Mouse (Mus musculus) midbrain, postnatal 0 days (tissue): Measurements from ENCODE around the gene Pdzk1ip1. TPM values are rescaled to one million over a fixed set of nuclear protein-coding genes. Genes with fewer than 3 reads are reported as not detected.
A peak's percentile ranks its signal among the peaks of the same experiment; 100 is the strongest.

Experiments used
- ATAC-seq: fragments of 200-750 bp; cut with Nextera tagmentation; 2 replicates; pipeline ENCODE4 v1.8.0; 2017; ENCODE audit warnings: moderate number of reproducible peaks, mild to moderate bottlenecking, moderate TSS enrichment, moderate library complexity; ENCODE audit not compliant: low FRiP score
- DNase-seq: peaks from one replicate; pipeline ENCODE4 v3.0.0-alpha.2; 2015; ENCODE audit warnings: low spot score
- H3K27ac ChIP-seq: fragments of 300-500 bp; sonication (generic); 2 replicates; pipeline ENCODE4 v1.5.1; 2014; ENCODE audit warnings: low read depth, mild to moderate bottlenecking, low read length, mixed read lengths
- H3K27me3 ChIP-seq: fragments of 300-500 bp; sonication (generic); 2 replicates; pipeline ENCODE4 v1.6.1; 2014; ENCODE audit warnings: low read length, control low read depth, mixed read lengths; ENCODE audit not compliant: insufficient read depth
- H3K36me3 ChIP-seq: fragments of 300-500 bp; sonication (generic); 2 replicates; pipeline ENCODE4 v1.6.1; 2014; ENCODE audit warnings: low read length, control low read depth, mixed read lengths; ENCODE audit not compliant: insufficient read depth
- H3K4me1 ChIP-seq: fragments of 300-500 bp; sonication (generic); 2 replicates; pipeline ENCODE4 v1.6.1; 2014; ENCODE audit warnings: mild to moderate bottlenecking, control low read depth, antibody characterized with exemption, low read length, mixed read lengths; ENCODE audit not compliant: insufficient read depth
- H3K4me2 ChIP-seq: fragments of 300-500 bp; sonication (generic); 2 replicates; pipeline ENCODE4 v1.6.1; 2014; ENCODE audit warnings: low read depth, mild to moderate bottlenecking, low read length, mixed read lengths; ENCODE audit not compliant: poor library complexity, severe bottlenecking
- H3K4me3 ChIP-seq: fragments of 300-500 bp; sonication (generic); 2 replicates; pipeline ENCODE4 v1.5.1; 2014; ENCODE audit warnings: low read depth, mild to moderate bottlenecking, low read length, moderate library complexity
- H3K9ac ChIP-seq: fragments of 300-500 bp; sonication (generic); replicated peaks from 2 replicates; pipeline ENCODE4 v1.6.1; 2014; ENCODE audit warnings: mild to moderate bottlenecking, low read length, moderate library complexity, mixed read lengths; ENCODE audit not compliant: poor library complexity, severe bottlenecking
- H3K9me3 ChIP-seq: fragments of 300-500 bp; sonication (generic); 2 replicates; pipeline ENCODE4 v1.6.1; 2016; ENCODE audit warnings: low read length, control low read depth
- CTCF ChIP-seq: IDR thresholded peaks from 2 replicates; pipeline ENCODE4 v1.5.1; 2016; ENCODE audit warnings: antibody characterized with exemption, mild to moderate bottlenecking
- WGBS: fragments of 180-500 bp; shearing (Covaris S2); extraction: QIAGEN DNeasy Blood & Tissue Kit; methylation state at CpG from one replicate; pipeline ENCODE4 v1.1.7; 2014; 5-methylcytosine and 5-hydroxymethylcytosine counted together
- polyA plus RNA-seq: library from polyadenylated mRNA; unstranded; fragments of >200 nt; fragmentation: Nextera tagmentation; extraction: Ambion mirVana; gene quantifications from 2 replicates; pipeline ENCODE4 v1.2.1, GENCODE M21; 2015
- total RNA-seq: library from RNA; depleted of rRNA; stranded (reverse); fragments of >200 nt; gene quantifications from 2 replicates; pipeline ENCODE4 v1.2.3, GENCODE M21; 2014; rRNA removed

Pdzk1ip1 gene
- total RNA-seq = 1.3 and 1.9 TPM in 2 replicates
- 3.0 and 3.7 TPM in 2 replicates for polyA plus RNA-seq

GRCm38 (mm10) chr4:115088611-115089338 lies at the start of gene Pdzk1ip1:
Pdzk1ip1 (plus strand) TSS chr4:115088708.
- no peak for TF ChIP-seq CTCF
- Histone ChIP-seq H3K9me3 (no peaks in the 10 kb centered on the region), H3K4me2 (0 out of 2 replicates have a peak within 1 kb of the TSS, but pooled peaks have one; percentile 7), H3K4me1 (no peaks in the 10 kb centered on the region), H3K27me3 (no peaks in the 10 kb centered on the region; the same call in 1 of the 2 replicates), H3K36me3 (no peaks in the 10 kb centered on the region), H3K4me3 (no peak within 1 kb of the TSS), H3K9ac (no peak within 1 kb of the TSS), H3K27ac (no peak within 1 kb of the TSS)
- WGBS = 31% methylated on average over 11 of the region's 11 CpGs
- DNase-seq (no peak), ATAC-seq (no peak)

DNA sequence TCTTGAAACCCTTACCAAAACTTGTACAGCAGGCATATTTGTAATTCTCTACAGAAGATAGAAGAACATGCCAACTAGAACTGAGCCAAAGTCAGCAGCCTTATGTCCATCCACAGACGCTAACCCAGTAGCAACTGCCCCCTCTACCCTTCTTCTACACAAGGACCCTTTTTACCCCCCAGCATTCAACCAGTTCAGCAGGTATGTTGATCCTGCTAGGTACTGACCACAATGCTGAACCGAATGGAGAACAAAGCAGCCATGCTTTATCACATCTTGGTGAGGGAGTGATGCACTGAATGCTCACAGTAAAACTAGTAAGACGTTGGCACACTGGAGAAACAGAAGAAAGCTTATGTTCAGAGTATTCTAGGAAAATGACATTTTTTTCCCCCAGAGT lies 42.9 kb upstream of the Pdzk1ip1 start:
- no peak for TF ChIP-seq CTCF
- ATAC-seq (no peak), DNase-seq (no peak)
- Histone ChIP-seq H3K9ac (no peak overlapping the region), H3K4me3 (no peak overlapping the region), H3K4me1 (no peaks in the 10 kb centered on the region), H3K27me3 (peaks cover 11% of the 10 kb centered on the region; the same call in 1 of the 2 replicates), H3K27ac (no peak overlapping the region), H3K9me3 (no peaks in the 10 kb centered on the region), H3K4me2 (no peak overlapping the region), H3K36me3 (no peaks in the 10 kb centered on the region)
- 79% methylated on average over 3 of the region's 3 CpGs for WGBS

- 2% methylated on average over 5 of the region's 5 CpGs for WGBS
- no peak overlapping the region for H3K9ac ChIP-seq
- ATAC-seq (no peak), DNase-seq (peak; percentile 26)
- peaks cover 19% of the 10 kb centered on the region for H3K27me3 ChIP-seq
- no peaks in the 10 kb centered on the region for H3K36me3 ChIP-seq
- H3K27ac ChIP-seq = no peak overlapping the region
- H3K4me3 ChIP-seq = no peak overlapping the region
- H3K9me3 ChIP-seq = no peaks in the 10 kb centered on the region
- 0 out of 2 replicates have a peak, but pooled peaks cover 2% of the 10 kb centered on the region for H3K4me1 ChIP-seq
- peak; percentile 60 for TF ChIP-seq CTCF
- H3K4me2 ChIP-seq = no peak overlapping the region
Measured at GRCm38 (mm10) chr4:115047750-115048149, 40.8 kb upstream of the Pdzk1ip1 start.

DNA sequence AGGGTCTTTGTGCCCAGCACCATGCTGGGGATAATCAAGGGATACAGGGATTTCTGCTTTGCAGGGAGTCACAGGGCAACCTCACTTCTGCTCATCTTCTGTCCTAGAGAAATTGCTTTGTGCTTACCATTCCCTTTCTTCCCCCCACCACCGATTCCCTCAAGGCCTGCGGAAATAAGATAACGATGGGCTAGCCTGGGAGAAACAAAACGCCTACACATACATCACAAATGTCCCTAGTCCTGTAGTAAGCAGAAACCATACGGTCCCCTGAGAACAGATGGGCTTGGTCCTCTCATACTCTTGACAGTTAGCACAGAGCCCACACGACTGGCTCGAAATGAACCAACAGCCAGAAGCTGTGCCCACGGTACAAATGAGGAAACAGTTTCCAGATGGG lies 40.3 kb upstream of the Pdzk1ip1 start:
- H3K4me1 ChIP-seq = 0 out of 2 replicates have a peak, but pooled peaks cover 3% of the 10 kb centered on the region
- H3K9me3 ChIP-seq = no peaks in the 10 kb centered on the region
- peaks cover 19% of the 10 kb centered on the region for H3K27me3 ChIP-seq
- H3K27ac ChIP-seq = no peak overlapping the region
- no peak overlapping the region for H3K4me3 ChIP-seq
- ATAC-seq (no peak), DNase-seq (no peak)
- H3K9ac ChIP-seq = no peak overlapping the region
- WGBS = 67% methylated on average over 8 of the region's 8 CpGs
- no peak overlapping the region for H3K4me2 ChIP-seq
- TF ChIP-seq CTCF = no peak
- H3K36me3 ChIP-seq = no peaks in the 10 kb centered on the region

DNA sequence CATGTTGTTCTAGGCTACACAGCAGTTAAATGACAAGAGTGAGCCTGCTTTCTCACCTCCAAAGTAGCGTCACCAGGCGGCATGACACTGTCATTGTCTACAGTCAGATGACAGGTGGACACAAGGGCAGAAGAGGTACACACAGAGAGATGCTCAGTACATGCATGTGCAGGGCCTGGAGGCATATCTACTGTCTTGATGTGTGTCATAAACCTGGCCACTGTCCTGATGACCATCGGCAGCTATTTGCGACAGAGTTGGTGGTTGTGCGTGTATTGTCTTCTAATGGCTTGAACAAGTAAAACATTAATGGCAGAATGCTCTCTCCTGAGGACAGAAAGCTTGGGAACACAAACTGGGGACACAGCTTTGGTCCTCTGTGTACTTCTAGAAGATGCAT lies 37.3 kb upstream of the Pdzk1ip1 start:
- no peak overlapping the region for H3K9ac ChIP-seq
- H3K4me3 ChIP-seq = no peak overlapping the region
- no peaks in the 10 kb centered on the region for H3K9me3 ChIP-seq
- ATAC-seq = no peak
- no peak for TF ChIP-seq CTCF
- no peak for DNase-seq
- no peak overlapping the region for H3K4me2 ChIP-seq
- H3K4me1 ChIP-seq = 0 out of 2 replicates have a peak, but pooled peaks cover 3% of the 10 kb centered on the region
- H3K27me3 ChIP-seq = peaks cover 37% of the 10 kb centered on the region
- H3K36me3 ChIP-seq = no peaks in the 10 kb centered on the region
- H3K27ac ChIP-seq = no peak overlapping the region
- WGBS = 87% methylated on average over 5 of the region's 5 CpGs

DNA sequence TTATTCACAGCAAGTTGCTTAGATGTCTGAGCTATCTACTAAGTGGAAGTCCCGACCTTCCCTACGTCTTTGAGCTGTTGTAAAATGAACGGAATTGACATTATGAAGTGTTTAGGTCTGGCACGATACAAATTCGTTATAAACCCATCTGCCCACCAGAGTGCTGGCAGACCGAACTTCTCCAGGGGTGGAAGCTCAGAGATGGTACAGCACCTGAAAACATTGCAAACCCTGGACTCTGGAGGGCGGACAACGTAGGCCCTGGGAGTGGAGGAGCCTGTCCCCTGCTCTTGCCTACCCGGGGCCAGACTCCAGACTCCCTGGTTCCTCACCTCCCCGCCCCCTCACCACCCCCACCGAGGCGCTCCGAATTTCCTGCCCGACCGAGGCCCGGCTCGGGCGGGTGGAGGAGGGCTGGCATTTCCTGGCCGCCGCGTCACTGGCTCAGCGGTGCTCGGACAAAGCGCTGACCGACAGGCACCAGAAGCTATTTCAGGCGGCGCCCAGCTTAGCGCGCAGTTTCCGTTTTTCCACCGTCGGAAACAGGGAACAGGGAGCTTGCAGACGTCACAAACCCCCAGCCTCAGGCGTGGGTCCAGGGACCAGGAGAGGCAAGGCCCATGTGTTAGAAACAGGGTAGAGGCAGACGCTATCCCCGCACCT lies 36.0 kb upstream of the Pdzk1ip1 start:
- H3K9me3 ChIP-seq = no peaks in the 10 kb centered on the region
- H3K4me3 ChIP-seq = peak overlapping the region; percentile 25
- TF ChIP-seq CTCF = no peak
- H3K36me3 ChIP-seq = no peaks in the 10 kb centered on the region
- peaks cover 37% of the 10 kb centered on the region for H3K27me3 ChIP-seq
- peak; percentile 5 for DNase-seq
- peak overlapping the region; percentile 42; the same call in 1 of the 2 replicates for H3K9ac ChIP-seq
- under 1% methylated on average over 36 of the region's 36 CpGs for WGBS
- H3K4me2 ChIP-seq = peak overlapping the region; percentile 49
- H3K27ac ChIP-seq = no peak overlapping the region
- no peak; the same call in 1 of the 2 replicates for ATAC-seq
- 0 out of 2 replicates have a peak, but pooled peaks cover 3% of the 10 kb centered on the region for H3K4me1 ChIP-seq
